Mouse (Mus musculus) CH12.LX (cell line): ENCODE results near the gene Sf3b4. TPM values are rescaled to one million over a fixed set of nuclear protein-coding genes. Genes with fewer than 3 reads are reported as not detected.
"Not testable (repeated sequence)": the region's sequence is repeated elsewhere in the genome, so short reads cannot be mapped to it uniquely, and the experiment has no call there.

Experiments
- DNase-seq: peaks from one replicate; pipeline ENCODE4 v3.0.0-alpha.2; 2013; ENCODE audit errors: extremely low read depth
- H3K27ac ChIP-seq: 2 replicates; pipeline ENCODE4 v1.5.1; 2012; ENCODE audit warnings: low read depth, mild to moderate bottlenecking, control low read depth, moderate library complexity; ENCODE audit not compliant: insufficient read depth
- H3K27me3 ChIP-seq: replicated peaks from 2 replicates; pipeline ENCODE3; 2012; ENCODE audit warnings: inconsistent platforms
- H3K36me3 ChIP-seq, 2 experiments: replicated peaks in 1 of 2; 2 replicates each; pipeline versions ENCODE3 to v1.6.1; 2012; ENCODE audit warnings: inconsistent platforms in 1 of 2, low read length in 1 of 2, mild to moderate bottlenecking in 1 of 2, mixed read lengths in 1 of 2, moderate library complexity in 1 of 2; ENCODE audit not compliant: control insufficient read depth in 1 of 2, insufficient read depth in 1 of 2
- H3K4me1 ChIP-seq, 2 experiments: 2 replicates each; pipeline ENCODE4 v1.6.1; 2012; ENCODE audit warnings: inconsistent platforms in 1 of 2, moderate library complexity in 1 of 2; ENCODE audit not compliant: insufficient read depth in 2 of 2, control insufficient read depth in 1 of 2
- H3K4me2 ChIP-seq: 2 replicates; pipeline ENCODE4 v1.6.1; 2012; ENCODE audit warnings: low read depth, mild to moderate bottlenecking, control low read depth; ENCODE audit not compliant: poor library complexity, insufficient read depth, severe bottlenecking
- H3K4me3 ChIP-seq, 3 experiments: fragments of 150-350 bp in 1 of 3; sonication (generic) in 1 of 3; replicated peaks in 1 of 3; 2 replicates each; pipeline versions ENCODE3 to v1.5.1; 2011 to 2012; ENCODE audit warnings: low read depth in 2 of 3, low read length in 2 of 3, mild to moderate bottlenecking in 2 of 3, moderate library complexity in 2 of 3, control low read depth in 1 of 3, improper control_type of control experiment in 1 of 3, inconsistent platforms in 1 of 3, mixed read lengths in 1 of 3; ENCODE audit not compliant: poor library complexity in 1 of 3
- H3K79me2 ChIP-seq: replicated peaks from 2 replicates; pipeline ENCODE4 v1.6.1; 2012; ENCODE audit warnings: mild to moderate bottlenecking, moderate library complexity; ENCODE audit not compliant: control insufficient read depth, poor library complexity, insufficient read depth, severe bottlenecking; ENCODE audit errors: extremely low read depth
- H3K9ac ChIP-seq: 2 replicates; pipeline ENCODE4 v1.6.1; 2012; ENCODE audit warnings: low read depth, mild to moderate bottlenecking, control low read depth, moderate library complexity; ENCODE audit not compliant: insufficient read depth
- H3K9me3 ChIP-seq: replicated peaks from 2 replicates; pipeline ENCODE3; 2012; ENCODE audit warnings: low read length, inconsistent platforms, mixed read lengths
- CHD1 ChIP-seq: IDR thresholded peaks from 2 replicates; pipeline ENCODE4 v1.6.1; 2012; ENCODE audit warnings: low read depth, low read length, improper control_type of control experiment, inconsistent platforms
- CHD2 ChIP-seq: IDR thresholded peaks from 2 replicates; pipeline ENCODE4 v1.6.1; 2011; ENCODE audit warnings: low read length, improper control_type of control experiment
- CTCF ChIP-seq, 2 experiments: IDR thresholded peaks in 1 of 2; conservative IDR thresholded peaks in 1 of 2; 2 replicates each; pipeline ENCODE4 v1.5.1; 2011 to 2012; ENCODE audit warnings: low read depth in 2 of 2, low read length in 2 of 2, improper control_type of control experiment in 1 of 2, inconsistent platforms in 1 of 2, mild to moderate bottlenecking in 1 of 2, moderate library complexity in 1 of 2
- E2F4 ChIP-seq: IDR thresholded peaks from 2 replicates; pipeline ENCODE4 v1.6.1; 2011; ENCODE audit warnings: low read depth, low read length, improper control_type of control experiment; ENCODE audit not compliant: insufficient replicate concordance
- ELF1 ChIP-seq: IDR thresholded peaks from 2 replicates; pipeline ENCODE4 v1.6.1; 2014; ENCODE audit warnings: low read depth, mild to moderate bottlenecking, inconsistent platforms, low read length, improper control_type of control experiment
- EP300 ChIP-seq: IDR thresholded peaks from 2 replicates; pipeline ENCODE4 v1.6.1; 2011; ENCODE audit warnings: low read length, improper control_type of control experiment
- ETS1 ChIP-seq: conservative IDR thresholded peaks from 2 replicates; pipeline ENCODE4 v1.6.1; 2012; ENCODE audit warnings: low read depth, mild to moderate bottlenecking, inconsistent platforms, low read length, improper control_type of control experiment, moderate library complexity
- GABPA ChIP-seq: IDR thresholded peaks from 2 replicates; pipeline ENCODE4 v1.6.1; 2012; ENCODE audit warnings: low read depth, low read length, improper control_type of control experiment, inconsistent platforms; ENCODE audit not compliant: insufficient replicate concordance
- HCFC1 ChIP-seq: IDR thresholded peaks from 2 replicates; pipeline ENCODE4 v1.6.1; 2012; ENCODE audit warnings: low read depth, mild to moderate bottlenecking, inconsistent platforms, low read length, improper control_type of control experiment
- IRF4 ChIP-seq: IDR thresholded peaks from 2 replicates; pipeline ENCODE4 v1.6.1; 2014; ENCODE audit warnings: low read depth, mild to moderate bottlenecking, inconsistent platforms, low read length, improper control_type of control experiment
- JUND ChIP-seq: conservative IDR thresholded peaks from 2 replicates; pipeline ENCODE4 v1.6.1; 2011; ENCODE audit warnings: low read depth, low read length, improper control_type of control experiment
- MAFK ChIP-seq: IDR thresholded peaks from 2 replicates; pipeline ENCODE4 v1.6.1; 2011; ENCODE audit warnings: low read length, improper control_type of control experiment; ENCODE audit not compliant: insufficient replicate concordance
- MAX ChIP-seq: IDR thresholded peaks from 2 replicates; pipeline ENCODE4 v1.6.1; 2011; ENCODE audit warnings: low read length, improper control_type of control experiment
- MAZ ChIP-seq: IDR thresholded peaks from 2 replicates; pipeline ENCODE4 v1.6.1; 2012; ENCODE audit warnings: low read depth, mild to moderate bottlenecking, inconsistent platforms, low read length, improper control_type of control experiment, moderate library complexity
- MXI1 ChIP-seq: IDR thresholded peaks from 2 replicates; pipeline ENCODE4 v1.6.1; 2011; ENCODE audit warnings: mild to moderate bottlenecking, low read depth, low read length, improper control_type of control experiment
- MYC ChIP-seq: IDR thresholded peaks from 2 replicates; pipeline ENCODE4 v1.6.1; 2011; ENCODE audit warnings: low read depth, mild to moderate bottlenecking, improper control_type of control experiment, low read length
- NELFE ChIP-seq: IDR thresholded peaks from 2 replicates; pipeline ENCODE4 v1.6.1; 2011; ENCODE audit warnings: low read depth, low read length, improper control_type of control experiment
- NRF1 ChIP-seq: IDR thresholded peaks from 2 replicates; pipeline ENCODE4 v1.6.1; 2014; ENCODE audit warnings: low read depth, mild to moderate bottlenecking, inconsistent platforms, low read length, improper control_type of control experiment, moderate library complexity
- PAX5 ChIP-seq: IDR thresholded peaks from 2 replicates; pipeline ENCODE4 v1.6.1; 2012; ENCODE audit warnings: low read length, inconsistent platforms, mixed read lengths
- POLR2A ChIP-seq: IDR thresholded peaks from 2 replicates; pipeline ENCODE4 v1.6.1; 2011; ENCODE audit warnings: low read depth, mild to moderate bottlenecking, improper control_type of control experiment, low read length
- RAD21 ChIP-seq: IDR thresholded peaks from 2 replicates; pipeline ENCODE4 v1.6.1; 2011; ENCODE audit warnings: low read depth, mild to moderate bottlenecking, low read length, improper control_type of control experiment, moderate library complexity
- RCOR1 ChIP-seq: conservative IDR thresholded peaks from 2 replicates; pipeline ENCODE4 v1.6.1; 2012; ENCODE audit warnings: low read depth, mild to moderate bottlenecking, inconsistent platforms, low read length, improper control_type of control experiment
- SIN3A ChIP-seq: IDR thresholded peaks from 2 replicates; pipeline ENCODE4 v1.6.1; 2012; ENCODE audit warnings: low read length, improper control_type of control experiment, inconsistent platforms
- SMC3 ChIP-seq: IDR thresholded peaks from 2 replicates; pipeline ENCODE4 v1.6.1; 2011; ENCODE audit warnings: low read depth, low read length, improper control_type of control experiment
- TBP ChIP-seq: conservative IDR thresholded peaks from 2 replicates; pipeline ENCODE4 v1.6.1; 2011; ENCODE audit warnings: low read depth, low read length, improper control_type of control experiment
- TCF12 ChIP-seq: IDR thresholded peaks from 2 replicates; pipeline ENCODE4 v1.6.1; 2014; ENCODE audit warnings: low read depth, mild to moderate bottlenecking, inconsistent platforms, low read length, improper control_type of control experiment
- UBTF ChIP-seq: IDR thresholded peaks from 2 replicates; pipeline ENCODE4 v1.6.1; 2012; ENCODE audit warnings: low read depth, mild to moderate bottlenecking, inconsistent platforms, low read length, improper control_type of control experiment, moderate library complexity
- USF1 ChIP-seq: IDR thresholded peaks from 2 replicates; pipeline ENCODE4 v1.6.1; 2014; ENCODE audit warnings: low read depth, mild to moderate bottlenecking, inconsistent platforms, low read length, improper control_type of control experiment
- USF2 ChIP-seq: conservative IDR thresholded peaks from 2 replicates; pipeline ENCODE4 v1.6.1; 2011; ENCODE audit warnings: low read depth, low read length, improper control_type of control experiment
- ZC3H11A ChIP-seq: IDR thresholded peaks from 2 replicates; pipeline ENCODE4 v1.6.1; 2012; ENCODE audit warnings: low read depth, mild to moderate bottlenecking, inconsistent platforms, low read length, improper control_type of control experiment
- ZKSCAN1 ChIP-seq: IDR thresholded peaks from 2 replicates; pipeline ENCODE4 v1.6.1; 2012; ENCODE audit warnings: low read depth, inconsistent platforms, low read length, improper control_type of control experiment, borderline replicate concordance
- ZMIZ1 ChIP-seq: IDR thresholded peaks from 2 replicates; pipeline ENCODE4 v1.6.1; 2012; ENCODE audit warnings: low read depth, mild to moderate bottlenecking, inconsistent platforms, low read length, improper control_type of control experiment
- ZNF384 ChIP-seq: IDR thresholded peaks from 2 replicates; pipeline ENCODE4 v1.6.1; 2012; ENCODE audit warnings: low read depth, low read length, improper control_type of control experiment, inconsistent platforms
- dilution Hi-C: fragments of 300-500 bp; cut with MboI; formaldehyde crosslinking; loops from 2 replicates; pipeline ENCODE4 v1.14.3; 2020; ENCODE audit warnings: low sequenced_read_pairs; ENCODE audit not compliant: extremely low pct_unique_long_range_greater_than_20kb, extremely low pct_ligation_motif_present
- in situ Hi-C: fragments of 300-500 bp; cut with MboI; formaldehyde crosslinking; loops from 3 replicates; pipeline ENCODE4 v1.14.3; 2019; ENCODE audit warnings: low sequenced_read_pairs, low pct_ligation_motif_present, low pct_unique_long_range_greater_than_20kb, mixed read lengths
- polyA plus RNA-seq: library from polyadenylated mRNA; unstranded; fragments of >175 nt; gene quantifications from 2 replicates; pipeline ENCODE4 v1.2.1, GENCODE M21; 2012; ENCODE audit warnings: low read depth; ENCODE audit not compliant: insufficient read length
- total RNA-seq, 2 experiments: library from RNA; depleted of rRNA; stranded (reverse); fragments of 300-350 nt in 1 of 2; fragments of >200 nt in 1 of 2; gene quantifications; 2 replicates each; pipeline ENCODE4 v1.2.3; 2012 to 2014

Gene Sf3b4
- total and polyA plus RNA-seq, 3 experiments: 38.1 to 147 (median 47.9) TPM

DNA sequence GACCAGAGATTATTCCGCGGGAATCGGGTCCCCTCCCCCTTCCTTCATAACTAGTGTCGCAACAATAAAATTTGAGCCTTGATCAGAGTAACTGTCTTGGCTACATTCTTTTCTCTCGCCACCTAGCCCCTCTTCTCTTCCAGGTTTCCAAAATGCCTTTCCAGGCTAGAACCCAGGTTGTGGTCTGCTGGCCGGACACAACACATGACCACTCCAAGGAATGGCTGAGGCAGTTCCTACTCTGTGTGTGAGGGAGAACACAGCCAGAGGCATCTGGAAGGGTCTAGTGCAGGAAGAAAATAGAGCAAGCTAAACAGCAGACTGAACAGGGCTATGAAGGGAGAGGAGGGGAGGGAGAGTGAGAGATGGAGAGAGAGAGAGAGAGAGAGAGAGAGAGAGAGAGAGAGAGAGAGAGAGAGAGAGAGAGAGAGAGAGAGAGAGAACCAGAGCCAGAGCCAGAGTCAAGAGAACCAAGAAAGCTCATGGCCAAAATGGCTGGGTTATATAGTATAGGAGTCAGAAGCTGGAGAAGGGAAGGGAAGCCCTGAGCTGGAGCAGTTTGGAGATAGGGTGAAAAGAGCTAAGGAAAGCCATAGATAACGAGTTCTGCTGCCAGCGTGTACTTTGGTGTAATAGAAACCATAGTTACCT lies 26.6 kb downstream of the Sf3b4 start:
- DNase-seq, H3K27me3 ChIP-seq, H3K4me3 ChIP-seq, H3K27ac ChIP-seq, H3K79me2 ChIP-seq, H3K9me3 ChIP-seq, dilution Hi-C loops, H3K9ac ChIP-seq, in situ Hi-C loops: not testable (repeated sequence)
- H3K36me3 ChIP-seq: peaks cover 4 to 25% of the 10 kb centered on the region in 2 experiments
- TF ChIP-seq POLR2A: 0 out of 2 replicates have a peak, but pooled peaks have one; percentile 1
- H3K4me1 ChIP-seq: peaks cover 7 to 21% of the 10 kb centered on the region in 2 experiments
- peak overlapping the region; percentile 16 for H3K4me2 ChIP-seq

DNA sequence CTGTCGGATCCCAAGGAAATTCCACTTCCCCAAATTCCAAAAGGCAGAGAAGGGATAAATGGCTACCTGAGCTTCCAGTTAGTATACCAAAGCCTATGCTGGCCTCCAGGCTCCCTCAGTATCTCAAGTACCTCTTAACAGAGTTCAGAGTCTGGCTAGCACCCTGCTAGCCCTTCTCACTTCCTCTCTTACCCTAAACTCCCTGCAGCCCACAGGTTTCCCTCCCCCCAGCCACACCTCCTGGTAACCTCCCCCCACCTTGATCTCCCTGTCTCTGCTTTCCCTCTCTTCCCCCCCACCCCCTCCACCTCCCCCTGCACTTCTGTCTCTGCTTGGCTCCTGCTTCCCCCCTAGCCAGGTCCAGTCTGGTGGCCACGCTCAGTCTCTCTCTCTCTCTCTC lies 27.6 kb downstream of the Sf3b4 start:
- peak; percentile 59 for DNase-seq
- in situ Hi-C loops (no loop called here), dilution Hi-C loops (no loop called here)
- Histone ChIP-seq H3K79me2 (no peaks in the 10 kb centered on the region), H3K9me3 (peaks cover 8% of the 10 kb centered on the region), H3K9ac (0 out of 2 replicates have a peak overlapping the region, but pooled peaks have one; percentile 23), H3K27ac (no peak overlapping the region), H3K36me3 (peaks cover 0 to 15% of the 10 kb centered on the region in 2 experiments), H3K4me1 (peaks cover 7 to 21% of the 10 kb centered on the region in 2 experiments), H3K4me2 (peak overlapping the region; percentile 39), H3K4me3 (no peak overlapping the region), H3K27me3 (no peaks in the 10 kb centered on the region)
- peak; percentile 74 for TF ChIP-seq CHD2
- no peak for TF ChIP-seq SMC3
- TF ChIP-seq ETS1: no peak
- TF ChIP-seq NELFE: no peak
- no peak for TF ChIP-seq JUND
- no peak for TF ChIP-seq ZKSCAN1
- TF ChIP-seq TCF12: peak; percentile 46
- no peak for TF ChIP-seq RCOR1
- no peak for TF ChIP-seq UBTF
- TF ChIP-seq ZC3H11A: no peak
- no peak for TF ChIP-seq USF1
- TF ChIP-seq MYC: 0 out of 2 replicates have a peak, but pooled peaks have one; percentile 13
- TF ChIP-seq EP300: peak; percentile 60; the same call in 1 of the 2 replicates
- TF ChIP-seq ZMIZ1: no peak
- no peak for TF ChIP-seq RAD21
- no peak for TF ChIP-seq MAFK
- no peak for TF ChIP-seq CHD1
- TF ChIP-seq TBP: no peak
- TF ChIP-seq IRF4: peak; percentile 80
- TF ChIP-seq ZNF384: no peak
- no peak for TF ChIP-seq PAX5
- no peak for TF ChIP-seq E2F4
- no peak for TF ChIP-seq POLR2A
- TF ChIP-seq ELF1: no peak
- no peak for TF ChIP-seq HCFC1
- TF ChIP-seq USF2: no peak
- TF ChIP-seq MAZ: 0 out of 2 replicates have a peak, but pooled peaks have one; percentile 43
- no peak for TF ChIP-seq CTCF (conservative IDR thresholded peaks at IDR 0.05 in 1 of 2, IDR thresholded peaks at IDR 0.05 in 1 of 2; ENCODE audit: low read depth in 2 of 2, low read length in 2 of 2)
- TF ChIP-seq MAX: no peak
- TF ChIP-seq SIN3A: no peak
- no peak for TF ChIP-seq NRF1
- TF ChIP-seq GABPA: no peak
- TF ChIP-seq MXI1: no peak
